7 mouse cellular contexts compared by ENCODE assay signal in the genomic region with DNA sequence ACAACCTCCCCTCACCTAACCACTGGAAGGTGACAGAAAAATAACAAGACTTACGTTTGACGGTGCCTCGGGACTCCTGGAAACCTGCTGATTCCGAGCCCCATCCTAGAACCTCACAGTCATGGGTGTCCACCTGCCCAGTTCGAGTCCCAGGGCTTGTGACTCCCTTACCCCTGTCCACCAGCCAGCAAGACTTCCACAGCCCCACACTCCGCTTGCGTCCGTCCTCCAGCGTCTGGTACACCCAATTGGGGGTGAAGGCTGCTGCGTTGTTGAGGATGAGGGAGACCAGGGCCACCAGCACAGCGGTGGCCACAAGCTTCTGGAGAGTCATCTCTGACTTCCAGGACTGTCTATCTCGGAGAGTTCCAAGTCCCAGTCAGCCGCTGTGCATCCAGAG. TPM values are rescaled to one million over a fixed set of nuclear protein-coding genes. Genes with fewer than 3 reads are reported as not detected.
DNase-seq lines count a peak whose midpoint lies in the region; ATAC-seq and TF ChIP-seq lines count a peak whose summit lies in the region.

No protein-coding gene starts in this region.

- 0 out of 2 replicates have a peak, but pooled peaks cover 10% of the 10 kb centered on the region for H3K36me3 ChIP-seq in lung, embryonic 14.5 days (ENCODE audit: insufficient read depth)
- no peaks in the 10 kb centered on the region for H3K36me3 ChIP-seq in forebrain, embryonic 16.5 days (ENCODE audit: control insufficient read depth, insufficient read depth)
- H3K36me3 ChIP-seq in limb, embryonic 10.5 days: peaks cover 18% of the 10 kb centered on the region

- ATAC-seq in lung, embryonic 14.5 days (ENCODE audit: insufficient read depth): no peak
- no peak for ATAC-seq in forebrain, embryonic 16.5 days

- H3K9ac ChIP-seq in lung, embryonic 14.5 days: peak overlapping the region; percentile 55
- H3K9ac ChIP-seq in forebrain, embryonic 16.5 days (replicated peaks; ENCODE audit: low read depth, low read length): no peak overlapping the region

- no peaks in the 10 kb centered on the region for H3K9me3 ChIP-seq in lung, embryonic 14.5 days (ENCODE audit: low read depth, low read length)
- H3K9me3 ChIP-seq in forebrain, embryonic 16.5 days (ENCODE audit: control insufficient read depth, low read length): no peaks in the 10 kb centered on the region
- H3K9me3 ChIP-seq in limb, embryonic 10.5 days (replicated peaks): no peaks in the 10 kb centered on the region

- H3K4me1 ChIP-seq in lung, embryonic 14.5 days (ENCODE audit: insufficient read depth): peaks cover 36% of the 10 kb centered on the region
- peaks cover 14% of the 10 kb centered on the region for H3K4me1 ChIP-seq in forebrain, embryonic 16.5 days (replicated peaks; ENCODE audit: control insufficient read depth, insufficient read depth, low read length)
- H3K4me1 ChIP-seq in limb, embryonic 10.5 days: peaks cover 61% of the 10 kb centered on the region
- peaks cover 28% of the 10 kb centered on the region for H3K4me1 ChIP-seq in olfactory bulb, adult 2 months (ENCODE audit: control insufficient read depth, insufficient read depth, low read length)

- peak overlapping the region; percentile 98 for H3K27ac ChIP-seq in lung, embryonic 14.5 days (ENCODE audit: low read depth)
- no peak overlapping the region for H3K27ac ChIP-seq in forebrain, embryonic 16.5 days (ENCODE audit: low read length)
- H3K27ac ChIP-seq in limb, embryonic 10.5 days: peak overlapping the region; percentile 95
- H3K27ac ChIP-seq in olfactory bulb, adult 2 months (ENCODE audit: insufficient read depth, low read depth, low read length): peak overlapping the region; percentile 19; the same call in 1 of the 2 replicates

- TF ChIP-seq POLR2A in olfactory bulb, adult 2 months (IDR thresholded peaks at IDR 0.05; ENCODE audit: insufficient read depth, low read depth, low read length): no peak

- no peaks in the 10 kb centered on the region for H3K27me3 ChIP-seq in lung, embryonic 14.5 days (ENCODE audit: insufficient read depth, low read length)
- H3K27me3 ChIP-seq in forebrain, embryonic 16.5 days (replicated peaks; ENCODE audit: control insufficient read depth, insufficient read depth, low read length): no peaks in the 10 kb centered on the region
- no peaks in the 10 kb centered on the region for H3K27me3 ChIP-seq in limb, embryonic 10.5 days (ENCODE audit: low read depth, poor library complexity, severe bottlenecking)

- no peak for TF ChIP-seq CTCF in lung, embryonic 14.5 days (IDR thresholded peaks at IDR 0.05; ENCODE audit: low read depth)
- TF ChIP-seq CTCF in olfactory bulb, adult 2 months (IDR thresholded peaks at IDR 0.05; ENCODE audit: insufficient read depth, low read depth, low read length): no peak

- 80% methylated on average over 13 of the region's 13 CpGs for WGBS in lung, embryonic 14.5 days
- 88% methylated on average over 13 of the region's 13 CpGs for WGBS in forebrain, embryonic 16.5 days
- 90% methylated on average over 13 of the region's 13 CpGs for WGBS in limb, embryonic 10.5 days
- 89% methylated on average over 13 of the region's 13 CpGs for WGBS in olfactory bulb, adult 2 months

- DNase-seq in lung, embryonic 14.5 days: no peak
- no peak for DNase-seq in lung, postnatal 10 days
- DNase-seq in limb, embryonic 10.5 days (ENCODE audit: low spot score): no peak
- no peak for DNase-seq in right cerebral cortex, adult 18-20 months
- no peak for DNase-seq in thymus, postnatal 36 days

- H3K4me2 ChIP-seq in lung, embryonic 14.5 days: peak overlapping the region; percentile 55
- no peak overlapping the region for H3K4me2 ChIP-seq in forebrain, embryonic 16.5 days (ENCODE audit: low read length)

- peak overlapping the region; percentile 46 for H3K4me3 ChIP-seq in lung, embryonic 14.5 days (ENCODE audit: low read depth, low read length)
- peak overlapping the region; percentile 22; the same call in 1 of the 2 replicates for H3K4me3 ChIP-seq in forebrain, embryonic 16.5 days (replicated peaks; ENCODE audit: low read length)
- peak overlapping the region; percentile 35 for H3K4me3 ChIP-seq in limb, embryonic 10.5 days
- H3K4me3 ChIP-seq in olfactory bulb, adult 2 months (ENCODE audit: insufficient read depth, low read depth, low read length): peak overlapping the region; percentile 16

RNA-seq across cellular contexts. Expression of a gene that starts 3.2 kb away (rescaled TPM):
- 65.2 and 67.1 TPM in 2 replicates for polyA plus RNA-seq in lung, embryonic 14.5 days (2014; fragmentation: Nextera tagmentation; extraction: Ambion mirVana)
- 12.0 and 12.5 TPM in 2 replicates for polyA plus RNA-seq in forebrain, embryonic 16.5 days (2015; fragmentation: Nextera tagmentation; extraction: Ambion mirVana)
- polyA plus RNA-seq in limb, embryonic 10.5 days (2016; fragmentation: Nextera tagmentation; extraction: Ambion mirVana): 11.3 and 15.3 TPM in 2 replicates
- polyA plus RNA-seq in olfactory bulb, adult 2 months (2012; ENCODE audit: insufficient read depth, insufficient read length, low replicate concordance, missing spikeins): not detected in 2 replicates

RNA-seq across cellular contexts. Expression of a gene that starts 35.6 kb away (rescaled TPM):
- polyA plus RNA-seq in lung, embryonic 14.5 days (2014; fragmentation: Nextera tagmentation; extraction: Ambion mirVana): 41.8 and 46.5 TPM in 2 replicates
- 47.0 and 62.9 TPM in 2 replicates for polyA plus RNA-seq in forebrain, embryonic 16.5 days (2015; fragmentation: Nextera tagmentation; extraction: Ambion mirVana)
- polyA plus RNA-seq in limb, embryonic 10.5 days (2016; fragmentation: Nextera tagmentation; extraction: Ambion mirVana): 60.6 and 60.7 TPM in 2 replicates
- polyA plus RNA-seq in olfactory bulb, adult 2 months (2012; ENCODE audit: insufficient read depth, insufficient read length, low replicate concordance, missing spikeins): not detected in 2 replicates

RNA-seq across cellular contexts. Expression of a gene that starts 40.4 kb away (rescaled TPM):
- not detected in 2 replicates for polyA plus RNA-seq in lung, embryonic 14.5 days (2014; fragmentation: Nextera tagmentation; extraction: Ambion mirVana)
- not detected in 2 replicates for polyA plus RNA-seq in forebrain, embryonic 16.5 days (2015; fragmentation: Nextera tagmentation; extraction: Ambion mirVana)
- polyA plus RNA-seq in limb, embryonic 10.5 days (2016; fragmentation: Nextera tagmentation; extraction: Ambion mirVana): 0.18 and 0.23 TPM in 2 replicates
- polyA plus RNA-seq in olfactory bulb, adult 2 months (2012; ENCODE audit: insufficient read depth, insufficient read length, low replicate concordance, missing spikeins): not detected in 2 replicates

RNA-seq across cellular contexts. Expression of a gene that starts 53.0 kb away (rescaled TPM):
- 22.3 and 23.1 TPM in 2 replicates for polyA plus RNA-seq in lung, embryonic 14.5 days (2014; fragmentation: Nextera tagmentation; extraction: Ambion mirVana)
- polyA plus RNA-seq in forebrain, embryonic 16.5 days (2015; fragmentation: Nextera tagmentation; extraction: Ambion mirVana): 30.2 and 34.3 TPM in 2 replicates
- 21.3 and 26.5 TPM in 2 replicates for polyA plus RNA-seq in limb, embryonic 10.5 days (2016; fragmentation: Nextera tagmentation; extraction: Ambion mirVana)
- not detected in 2 replicates for polyA plus RNA-seq in olfactory bulb, adult 2 months (2012; ENCODE audit: insufficient read depth, insufficient read length, low replicate concordance, missing spikeins)

Comparison
In these comparisons a context has a peak if more than half of its experiments do, and no peak if none do; other contexts are left out.
1. RNA of a gene that starts 3.2 kb away (polyA plus RNA-seq): 65.2 to 67.1 TPM in lung, embryonic 14.5 days, 12.0 to 12.5 TPM in forebrain, embryonic 16.5 days and 11.3 to 15.3 TPM in limb, embryonic 10.5 days; not detected in olfactory bulb, adult 2 months; every median in the first group is over 10 times any median in the second.
2. Peak in every context shown above with its lines, with median percentiles within 50 percentile points of each other: H3K4me3 ChIP-seq.